Mouse (Mus musculus): ENCODE measurements around the gene Plac9a.

DNA sequence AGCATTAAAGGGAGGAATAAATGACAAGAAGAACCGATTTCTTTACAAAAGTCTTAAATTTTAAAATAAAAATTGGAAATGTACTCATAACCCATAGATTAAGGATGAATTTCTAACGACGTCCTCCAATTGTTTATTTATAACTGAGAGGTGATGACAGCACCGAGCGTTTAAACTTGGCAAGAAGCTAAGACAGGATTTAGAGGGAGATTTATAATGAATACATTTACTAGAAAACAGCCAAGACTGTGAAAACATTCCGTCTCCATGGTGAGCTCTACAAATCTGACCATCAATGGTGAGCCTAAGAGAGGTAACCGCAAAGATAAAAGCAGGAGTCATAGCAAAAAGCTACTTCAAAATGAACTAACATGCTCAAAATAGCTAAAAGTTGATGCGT is 64.5 kb downstream of the Plac9a start:
- TF ChIP-seq CTCF (IDR thresholded peaks at IDR 0.05; ENCODE audit: low read depth): no peak
- no peak for TF ChIP-seq EP300 (IDR thresholded peaks at IDR 0.05; ENCODE audit: low read depth)
